Mouse (Mus musculus): ENCODE results near the gene Cilp. TPM values are rescaled to one million over a fixed set of nuclear protein-coding genes. Genes with fewer than 3 reads are reported as not detected.

Gene Cilp
- polyA plus RNA-seq, 1 experiment from 2014 or later = 9.7 TPM

GRCm38 (mm10) chr9:65306672-65307071, 41.7 kb downstream of the Cilp start:
- Histone ChIP-seq H3K27me3 (replicated peaks; ENCODE audit: control insufficient read depth, insufficient read depth, low read length) (no peaks in the 10 kb centered on the region), H3K4me1 (ENCODE audit: control insufficient read depth, insufficient read depth, low read length) (no peaks in the 10 kb centered on the region), H3K36me3 (ENCODE audit: control insufficient read depth, insufficient read depth, low read length) (peaks cover 80% of the 10 kb centered on the region), H3K27ac (replicated peaks; ENCODE audit: low read depth, low read length) (no peak overlapping the region), H3K9me3 (ENCODE audit: control insufficient read depth, low read length) (no peaks in the 10 kb centered on the region), H3K9ac (ENCODE audit: low read depth, low read length) (no peak overlapping the region), H3K4me2 (ENCODE audit: low read depth, low read length) (no peak overlapping the region), H3K4me3 (ENCODE audit: low read depth, low read length) (no peak overlapping the region)
- WGBS = 93% methylated on average over 2 of the region's 2 CpGs
- no peak for DNase-seq (ENCODE audit: low spot score)
- no peak for ATAC-seq (ENCODE audit: low read depth)

- Histone ChIP-seq H3K9me3 (ENCODE audit: control insufficient read depth, low read length) (no peaks in the 10 kb centered on the region), H3K36me3 (ENCODE audit: control insufficient read depth, insufficient read depth, low read length) (peaks cover 80% of the 10 kb centered on the region), H3K27ac (replicated peaks; ENCODE audit: low read depth, low read length) (no peak overlapping the region), H3K27me3 (replicated peaks; ENCODE audit: control insufficient read depth, insufficient read depth, low read length) (no peaks in the 10 kb centered on the region), H3K4me1 (ENCODE audit: control insufficient read depth, insufficient read depth, low read length) (no peaks in the 10 kb centered on the region), H3K4me3 (ENCODE audit: low read depth, low read length) (no peak overlapping the region), H3K4me2 (ENCODE audit: low read depth, low read length) (no peak overlapping the region), H3K9ac (ENCODE audit: low read depth, low read length) (no peak overlapping the region)
- 93% methylated on average over 1 of the region's 1 CpGs for WGBS
- ATAC-seq (ENCODE audit: low read depth) (no peak), DNase-seq (ENCODE audit: low spot score) (no peak)
These were observed 43.0 kb downstream of the Cilp start for GRCm38 (mm10) chr9:65308011-65308410.

GRCm38 (mm10) chr9:65312669-65313357, 47.8 kb downstream of the Cilp start:
- ATAC-seq (ENCODE audit: low read depth) = no peak
- WGBS = 97% methylated on average over 4 of the region's 4 CpGs

GRCm38 (mm10) chr9:65313846-65314245, 48.9 kb downstream of the Cilp start:
- peaks cover 68% of the 10 kb centered on the region for H3K36me3 ChIP-seq (ENCODE audit: control insufficient read depth, insufficient read depth, low read length)
- no peaks in the 10 kb centered on the region for H3K4me1 ChIP-seq (ENCODE audit: control insufficient read depth, insufficient read depth, low read length)
- no peak overlapping the region for H3K4me3 ChIP-seq (ENCODE audit: low read depth, low read length)
- H3K27me3 ChIP-seq (replicated peaks; ENCODE audit: control insufficient read depth, insufficient read depth, low read length) = no peaks in the 10 kb centered on the region
- no peak overlapping the region for H3K27ac ChIP-seq (replicated peaks; ENCODE audit: low read depth, low read length)
- H3K4me2 ChIP-seq (ENCODE audit: low read depth, low read length) = no peak overlapping the region
- DNase-seq (ENCODE audit: low spot score) (no peak), ATAC-seq (ENCODE audit: low read depth) (no peak)
- no peaks in the 10 kb centered on the region for H3K9me3 ChIP-seq (ENCODE audit: control insufficient read depth, low read length)
- 90% methylated on average over 1 of the region's 1 CpGs for WGBS
- no peak overlapping the region for H3K9ac ChIP-seq (ENCODE audit: low read depth, low read length)

More at GRCm38 (mm10) chr9:65312669-65313357, 47.8 kb downstream of the Cilp start:
- H3K27ac ChIP-seq (replicated peaks; ENCODE audit: low read depth, low read length) = no peak overlapping the region
- H3K27me3 ChIP-seq (replicated peaks; ENCODE audit: control insufficient read depth, insufficient read depth, low read length) = no peaks in the 10 kb centered on the region
- no peak overlapping the region for H3K9ac ChIP-seq (ENCODE audit: low read depth, low read length)
- no peak for DNase-seq (ENCODE audit: low spot score)
- no peak overlapping the region for H3K4me3 ChIP-seq (ENCODE audit: low read depth, low read length)
- H3K9me3 ChIP-seq (ENCODE audit: control insufficient read depth, low read length) = no peaks in the 10 kb centered on the region
- H3K36me3 ChIP-seq (ENCODE audit: control insufficient read depth, insufficient read depth, low read length) = peaks cover 70% of the 10 kb centered on the region
- no peak overlapping the region for H3K4me2 ChIP-seq (ENCODE audit: low read depth, low read length)
- no peaks in the 10 kb centered on the region for H3K4me1 ChIP-seq (ENCODE audit: control insufficient read depth, insufficient read depth, low read length)

GRCm38 (mm10) chr9:65322255-65322900, 57.4 kb downstream of the Cilp start:
- ATAC-seq (ENCODE audit: low read depth) = no peak

GRCm38 (mm10) chr9:65325971-65326370, 61.0 kb downstream of the Cilp start:
- Histone ChIP-seq H3K36me3 (ENCODE audit: control insufficient read depth, insufficient read depth, low read length) (peaks cover 87% of the 10 kb centered on the region), H3K4me1 (ENCODE audit: control insufficient read depth, insufficient read depth, low read length) (no peaks in the 10 kb centered on the region), H3K4me2 (ENCODE audit: low read depth, low read length) (no peak overlapping the region), H3K27me3 (replicated peaks; ENCODE audit: control insufficient read depth, insufficient read depth, low read length) (no peaks in the 10 kb centered on the region), H3K9ac (ENCODE audit: low read depth, low read length) (no peak overlapping the region), H3K27ac (replicated peaks; ENCODE audit: low read depth, low read length) (no peak overlapping the region), H3K9me3 (ENCODE audit: control insufficient read depth, low read length) (no peaks in the 10 kb centered on the region), H3K4me3 (ENCODE audit: low read depth, low read length) (no peak overlapping the region)
- DNase-seq (ENCODE audit: low spot score) (no peak), ATAC-seq (ENCODE audit: low read depth) (no peak)

More at GRCm38 (mm10) chr9:65322255-65322900, 57.4 kb downstream of the Cilp start:
- Histone ChIP-seq H3K4me1 (ENCODE audit: control insufficient read depth, insufficient read depth, low read length) (no peaks in the 10 kb centered on the region), H3K4me2 (ENCODE audit: low read depth, low read length) (no peak overlapping the region), H3K9me3 (ENCODE audit: control insufficient read depth, low read length) (no peaks in the 10 kb centered on the region), H3K4me3 (ENCODE audit: low read depth, low read length) (no peak overlapping the region), H3K36me3 (ENCODE audit: control insufficient read depth, insufficient read depth, low read length) (peaks cover 84% of the 10 kb centered on the region), H3K9ac (ENCODE audit: low read depth, low read length) (no peak overlapping the region), H3K27ac (replicated peaks; ENCODE audit: low read depth, low read length) (no peak overlapping the region), H3K27me3 (replicated peaks; ENCODE audit: control insufficient read depth, insufficient read depth, low read length) (no peaks in the 10 kb centered on the region)
- DNase-seq (ENCODE audit: low spot score) = peak; percentile 4
- 75% methylated on average over 11 of the region's 11 CpGs for WGBS

GRCm38 (mm10) chr9:65327371-65327770, 62.4 kb downstream of the Cilp start:
- Histone ChIP-seq H3K27me3 (replicated peaks; ENCODE audit: control insufficient read depth, insufficient read depth, low read length) (no peaks in the 10 kb centered on the region), H3K9ac (ENCODE audit: low read depth, low read length) (no peak overlapping the region), H3K27ac (replicated peaks; ENCODE audit: low read depth, low read length) (no peak overlapping the region), H3K4me2 (ENCODE audit: low read depth, low read length) (no peak overlapping the region), H3K4me1 (ENCODE audit: control insufficient read depth, insufficient read depth, low read length) (no peaks in the 10 kb centered on the region), H3K36me3 (ENCODE audit: control insufficient read depth, insufficient read depth, low read length) (peaks cover 86% of the 10 kb centered on the region), H3K9me3 (ENCODE audit: control insufficient read depth, low read length) (no peaks in the 10 kb centered on the region), H3K4me3 (ENCODE audit: low read depth, low read length) (no peak overlapping the region)
- ATAC-seq (ENCODE audit: low read depth) (no peak), DNase-seq (ENCODE audit: low spot score) (no peak)
- WGBS = 85% methylated on average over 2 of the region's 2 CpGs
